Mouse (Mus musculus): ENCODE results near the gene Ly75. TPM values are rescaled to one million over a fixed set of nuclear protein-coding genes. Genes with fewer than 3 reads are reported as not detected.
A peak's percentile ranks its signal among the peaks of the same experiment; 100 is the strongest.

Ly75 gene
- total RNA-seq (2021) (under 1 TPM; 0.57 to 0.68 TPM), polyA plus RNA-seq (2012; rRNA removed) (0.37 and 0.79 TPM in 2 replicates)
- long read RNA-seq, result 0 reads

- Histone ChIP-seq H3K27ac (no peak within 1 kb of the TSS), H3K4me3 (peak within 1 kb of the TSS; percentile 53), H3K9ac (ENCODE audit: low read depth, low read length) (peak within 1 kb of the TSS; percentile 49), H3K36me3 (ENCODE audit: control insufficient read depth, insufficient read depth, low read length) (no peaks in the 10 kb centered on the region), H3K79me2 (replicated peaks; ENCODE audit: control insufficient read depth, insufficient read depth, low read length) (no peaks in the 10 kb centered on the region), H3K4me1 (ENCODE audit: control insufficient read depth, insufficient read depth, low read length) (no peaks in the 10 kb centered on the region; the same call in 1 of the 2 replicates), H3K27me3 (ENCODE audit: control insufficient read depth, insufficient read depth, low read length) (no peaks in the 10 kb centered on the region)
- intact Hi-C loops (cut with DNase I), result no loop called here
- DNase-seq, result peak; percentile 85 to 88
- TF ChIP-seq EP300 (IDR thresholded peaks at IDR 0.05; ENCODE audit: insufficient read depth, low read depth, low read length) (no peak), CTCF (IDR thresholded peaks at IDR 0.05) (no peak), POLR2A (IDR thresholded peaks at IDR 0.05; ENCODE audit: insufficient read depth, low read depth, low read length) (no peak)
- 2% methylated on average over 46 of the region's 46 CpGs for WGBS
Observed at GRCm38 (mm10) chr2:60382858-60383669, at the start of gene Ly75. Ly75 (minus strand) TSS chr2:60383303.

- Histone ChIP-seq H3K79me2 (replicated peaks; ENCODE audit: control insufficient read depth, insufficient read depth, low read length) (no peaks in the 10 kb centered on the region), H3K36me3 (ENCODE audit: control insufficient read depth, insufficient read depth, low read length) (no peaks in the 10 kb centered on the region), H3K27me3 (ENCODE audit: control insufficient read depth, insufficient read depth, low read length) (no peaks in the 10 kb centered on the region), H3K4me1 (ENCODE audit: control insufficient read depth, insufficient read depth, low read length) (no peaks in the 10 kb centered on the region), H3K27ac (no peak overlapping the region), H3K4me3 (no peak overlapping the region), H3K9ac (ENCODE audit: low read depth, low read length) (no peak overlapping the region)
- intact Hi-C loops (cut with DNase I), result no loop called here
- no peak for DNase-seq
- no peak for TF ChIP-seq POLR2A (IDR thresholded peaks at IDR 0.05; ENCODE audit: insufficient read depth, low read depth, low read length)
- no peak for TF ChIP-seq EP300 (IDR thresholded peaks at IDR 0.05; ENCODE audit: insufficient read depth, low read depth, low read length)
- TF ChIP-seq CTCF (IDR thresholded peaks at IDR 0.05), result no peak
- 72% methylated on average over 8 of the region's 8 CpGs for WGBS
Observed at GRCm38 (mm10) chr2:60430315-60431021, 47.4 kb upstream of the Ly75 start.

- WGBS, result 6% methylated on average over 6 of the region's 6 CpGs
- no peak overlapping the region for H3K27ac ChIP-seq
- H3K36me3 ChIP-seq (ENCODE audit: control insufficient read depth, insufficient read depth, low read length), result no peaks in the 10 kb centered on the region
- intact Hi-C loops (cut with DNase I), result no loop called here
- H3K27me3 ChIP-seq (ENCODE audit: control insufficient read depth, insufficient read depth, low read length), result no peaks in the 10 kb centered on the region
- TF ChIP-seq EP300 (IDR thresholded peaks at IDR 0.05; ENCODE audit: insufficient read depth, low read depth, low read length), result peak; percentile 58; the same call in 1 of the 2 replicates
- peak; percentile 91 for TF ChIP-seq CTCF (IDR thresholded peaks at IDR 0.05)
- no peak for TF ChIP-seq POLR2A (IDR thresholded peaks at IDR 0.05; ENCODE audit: insufficient read depth, low read depth, low read length)
- peak; percentile 48 to 52 for DNase-seq
- H3K4me3 ChIP-seq, result no peak overlapping the region
- no peaks in the 10 kb centered on the region for H3K4me1 ChIP-seq (ENCODE audit: control insufficient read depth, insufficient read depth, low read length)
- no peaks in the 10 kb centered on the region for H3K79me2 ChIP-seq (replicated peaks; ENCODE audit: control insufficient read depth, insufficient read depth, low read length)
- no peak overlapping the region for H3K9ac ChIP-seq (ENCODE audit: low read depth, low read length)
Observed at GRCm38 (mm10) chr2:60418075-60418474, 35.0 kb upstream of the Ly75 start.

- no peaks in the 10 kb centered on the region for H3K27me3 ChIP-seq (ENCODE audit: control insufficient read depth, insufficient read depth, low read length)
- WGBS, result 66% methylated on average over 8 of the region's 8 CpGs
- no peaks in the 10 kb centered on the region for H3K4me1 ChIP-seq (ENCODE audit: control insufficient read depth, insufficient read depth, low read length)
- no peaks in the 10 kb centered on the region for H3K79me2 ChIP-seq (replicated peaks; ENCODE audit: control insufficient read depth, insufficient read depth, low read length)
- H3K9ac ChIP-seq (ENCODE audit: low read depth, low read length), result no peak overlapping the region
- intact Hi-C loops (cut with DNase I), result no loop called here
- H3K27ac ChIP-seq, result no peak overlapping the region
- H3K4me3 ChIP-seq, result no peak overlapping the region
- no peaks in the 10 kb centered on the region for H3K36me3 ChIP-seq (ENCODE audit: control insufficient read depth, insufficient read depth, low read length)
- TF ChIP-seq POLR2A (IDR thresholded peaks at IDR 0.05; ENCODE audit: insufficient read depth, low read depth, low read length) (no peak), EP300 (IDR thresholded peaks at IDR 0.05; ENCODE audit: insufficient read depth, low read depth, low read length) (no peak), CTCF (IDR thresholded peaks at IDR 0.05) (no peak)
- no peak for DNase-seq
Observed at GRCm38 (mm10) chr2:60414334-60414733, 31.2 kb upstream of the Ly75 start.

- H3K27me3 ChIP-seq (ENCODE audit: control insufficient read depth, insufficient read depth, low read length), result no peaks in the 10 kb centered on the region; the same call in 1 of the 2 replicates
- H3K9ac ChIP-seq (ENCODE audit: low read depth, low read length), result no peak overlapping the region
- DNase-seq, result no peak
- intact Hi-C loops (cut with DNase I), result no loop called here
- 89% methylated on average over 18 of the region's 18 CpGs for WGBS
- no peak for TF ChIP-seq CTCF (IDR thresholded peaks at IDR 0.05)
- no peak for TF ChIP-seq POLR2A (IDR thresholded peaks at IDR 0.05; ENCODE audit: insufficient read depth, low read depth, low read length)
- no peak for TF ChIP-seq EP300 (IDR thresholded peaks at IDR 0.05; ENCODE audit: insufficient read depth, low read depth, low read length)
- no peak overlapping the region for H3K4me3 ChIP-seq
- H3K4me1 ChIP-seq (ENCODE audit: control insufficient read depth, insufficient read depth, low read length), result no peaks in the 10 kb centered on the region
- H3K79me2 ChIP-seq (replicated peaks; ENCODE audit: control insufficient read depth, insufficient read depth, low read length), result no peaks in the 10 kb centered on the region
- no peaks in the 10 kb centered on the region for H3K36me3 ChIP-seq (ENCODE audit: control insufficient read depth, insufficient read depth, low read length)
- H3K27ac ChIP-seq, result no peak overlapping the region
Observed at GRCm38 (mm10) chr2:60413006-60413650, 30.0 kb upstream of the Ly75 start.

Data from heart, adult 2 months (tissue).